Mouse (Mus musculus): Measurements from ENCODE around the gene Crebbp. TPM values are rescaled to one million over a fixed set of nuclear protein-coding genes. Genes with fewer than 3 reads are reported as not detected.
"Not testable (repeated sequence)": the region's sequence is repeated elsewhere in the genome, so short reads cannot be mapped to it uniquely, and the experiment has no call there.

The Crebbp gene
- total and polyA plus RNA-seq, 3 experiments: 5.4 to 18.8 (median 14.7) TPM

DNA sequence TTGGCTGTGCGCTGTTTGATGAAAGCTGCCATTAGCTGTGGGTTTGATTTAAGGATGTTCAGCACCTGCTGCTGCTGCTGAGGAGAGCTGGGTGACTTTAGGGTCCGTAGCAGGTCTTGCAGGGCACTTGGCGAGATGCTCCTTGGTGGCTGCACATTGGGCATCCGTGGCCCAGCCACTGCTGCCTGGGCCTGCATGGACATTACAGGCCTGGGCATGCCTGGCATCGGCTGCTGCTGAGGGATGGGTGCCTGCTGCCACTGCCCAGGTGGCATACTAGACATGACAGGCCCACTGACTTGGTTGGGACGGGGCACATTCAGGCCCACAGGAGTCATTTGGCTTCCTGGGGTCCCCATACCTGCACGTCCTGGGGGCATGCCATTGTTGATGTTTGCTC is 128.7 kb downstream of the Crebbp start:
- no peak for TF ChIP-seq HCFC1 (IDR thresholded peaks at IDR 0.05; ENCODE audit: low read depth, low read length)
- no peak for TF ChIP-seq GABPA (IDR thresholded peaks at IDR 0.05; ENCODE audit: insufficient replicate concordance, low read depth, low read length)
- TF ChIP-seq RAD21 (IDR thresholded peaks at IDR 0.05; ENCODE audit: low read depth, low read length): no peak
- TF ChIP-seq EP300 (IDR thresholded peaks at IDR 0.05; ENCODE audit: low read length): no peak
- no peak for TF ChIP-seq POLR2AphosphoS2 (IDR thresholded peaks at IDR 0.05; ENCODE audit: low read depth, low read length)
- no peak for TF ChIP-seq MAX (IDR thresholded peaks at IDR 0.05; ENCODE audit: low read length)
- Histone ChIP-seq H3K9ac (ENCODE audit: insufficient read depth, low read depth) (no peak overlapping the region), H3K79me2 (replicated peaks; ENCODE audit: control insufficient read depth, extremely low read depth, insufficient read depth, poor library complexity, severe bottlenecking) (no peaks in the 10 kb centered on the region), H3K4me3 (replicated peaks in 1 of 3; ENCODE audit: low read depth in 2 of 3, low read length in 2 of 3, poor library complexity in 1 of 3) (no peak overlapping the region), H3K27me3 (replicated peaks) (no peaks in the 10 kb centered on the region), H3K27ac (ENCODE audit: insufficient read depth, low read depth) (no peak overlapping the region), H3K9me3 (replicated peaks; ENCODE audit: low read length) (no peaks in the 10 kb centered on the region), H3K4me2 (ENCODE audit: insufficient read depth, low read depth, poor library complexity, severe bottlenecking) (no peak overlapping the region), H3K36me3 (replicated peaks in 1 of 2; ENCODE audit: control insufficient read depth in 1 of 2, insufficient read depth in 1 of 2, low read length in 1 of 2) (peaks cover 56 to 76% of the 10 kb centered on the region in 2 experiments), H3K4me1 (ENCODE audit: control insufficient read depth in 1 of 2, insufficient read depth in 2 of 2) (peaks cover 0 to 22% of the 10 kb centered on the region in 2 experiments; a peak in 2 of 4 replicates)
- no peak for DNase-seq (ENCODE audit: extremely low read depth)
- in situ Hi-C loops (cut with MboI; ENCODE audit: low pct_ligation_motif_present, low pct_unique_long_range_greater_than_20kb, low sequenced_read_pairs): no loop called here
- dilution Hi-C loops (cut with MboI; ENCODE audit: extremely low pct_ligation_motif_present, extremely low pct_unique_long_range_greater_than_20kb, low sequenced_read_pairs): no loop called here

GRCm38 (mm10) chr16:4080419-4080818 is 133.4 kb downstream of the Crebbp start:
- DNase-seq (ENCODE audit: extremely low read depth); H3K4me3 ChIP-seq (replicated peaks in 1 of 3; ENCODE audit: low read depth in 2 of 3, low read length in 2 of 3, poor library complexity in 1 of 3); in situ Hi-C loops (cut with MboI; ENCODE audit: low pct_ligation_motif_present, low pct_unique_long_range_greater_than_20kb, low sequenced_read_pairs); H3K27ac ChIP-seq (ENCODE audit: insufficient read depth, low read depth); dilution Hi-C loops (cut with MboI; ENCODE audit: extremely low pct_ligation_motif_present, extremely low pct_unique_long_range_greater_than_20kb, low sequenced_read_pairs); H3K9me3 ChIP-seq (replicated peaks; ENCODE audit: low read length); H3K4me2 ChIP-seq (ENCODE audit: insufficient read depth, low read depth, poor library complexity, severe bottlenecking); H3K9ac ChIP-seq (ENCODE audit: insufficient read depth, low read depth); H3K27me3 ChIP-seq (replicated peaks): not testable (repeated sequence)
- peaks cover 24 to 34% of the 10 kb centered on the region in 2 experiments for H3K36me3 ChIP-seq (replicated peaks in 1 of 2; ENCODE audit: control insufficient read depth in 1 of 2, insufficient read depth in 1 of 2, low read length in 1 of 2)
- H3K79me2 ChIP-seq (replicated peaks; ENCODE audit: control insufficient read depth, extremely low read depth, insufficient read depth, poor library complexity, severe bottlenecking): peaks cover 21% of the 10 kb centered on the region
- peaks cover 8 to 52% of the 10 kb centered on the region in 2 experiments for H3K4me1 ChIP-seq (ENCODE audit: control insufficient read depth in 1 of 2, insufficient read depth in 2 of 2)

DNA sequence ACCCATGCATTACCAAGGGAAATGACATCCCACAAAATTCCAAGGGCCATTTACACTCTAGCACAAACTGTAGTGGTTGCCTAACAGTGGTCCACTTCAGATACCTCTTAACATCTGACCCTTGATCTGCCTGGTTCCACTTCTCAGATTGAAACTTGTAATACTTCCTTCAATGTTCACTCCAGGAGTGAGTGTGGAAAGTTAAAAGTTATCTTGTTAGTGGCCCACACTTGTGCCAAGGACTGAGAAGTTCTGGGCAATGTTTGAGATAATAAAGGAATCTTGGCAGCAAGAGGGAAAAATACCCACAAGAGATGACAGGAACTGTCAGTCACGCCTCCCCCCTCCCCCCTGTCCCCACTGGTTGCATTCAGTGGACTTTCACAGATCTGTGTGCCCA is 134.1 kb downstream of the Crebbp start:
- dilution Hi-C loops (cut with MboI; ENCODE audit: extremely low pct_ligation_motif_present, extremely low pct_unique_long_range_greater_than_20kb, low sequenced_read_pairs) (no loop called here), in situ Hi-C loops (cut with MboI; ENCODE audit: low pct_ligation_motif_present, low pct_unique_long_range_greater_than_20kb, low sequenced_read_pairs) (no loop called here)
- Histone ChIP-seq H3K4me3 (replicated peaks in 1 of 3; ENCODE audit: low read depth in 2 of 3, low read length in 2 of 3, poor library complexity in 1 of 3) (no peak overlapping the region), H3K4me2 (ENCODE audit: insufficient read depth, low read depth, poor library complexity, severe bottlenecking) (no peak overlapping the region), H3K9ac (ENCODE audit: insufficient read depth, low read depth) (no peak overlapping the region), H3K27ac (ENCODE audit: insufficient read depth, low read depth) (no peak overlapping the region), H3K27me3 (replicated peaks) (no peaks in the 10 kb centered on the region), H3K79me2 (replicated peaks; ENCODE audit: control insufficient read depth, extremely low read depth, insufficient read depth, poor library complexity, severe bottlenecking) (peaks cover 28% of the 10 kb centered on the region), H3K9me3 (replicated peaks; ENCODE audit: low read length) (no peaks in the 10 kb centered on the region), H3K36me3 (replicated peaks in 1 of 2; ENCODE audit: control insufficient read depth in 1 of 2, insufficient read depth in 1 of 2, low read length in 1 of 2) (peaks cover 16 to 31% of the 10 kb centered on the region in 2 experiments), H3K4me1 (ENCODE audit: control insufficient read depth in 1 of 2, insufficient read depth in 2 of 2) (peaks cover 12 to 60% of the 10 kb centered on the region in 2 experiments)
- DNase-seq (ENCODE audit: extremely low read depth): no peak
- no peak for TF ChIP-seq NRF1 (IDR thresholded peaks at IDR 0.05; ENCODE audit: low read depth, low read length)
- TF ChIP-seq RAD21 (IDR thresholded peaks at IDR 0.05; ENCODE audit: low read depth, low read length): no peak
- no peak for TF ChIP-seq IRF4 (IDR thresholded peaks at IDR 0.05; ENCODE audit: low read depth, low read length)
- no peak for TF ChIP-seq ELF1 (IDR thresholded peaks at IDR 0.05; ENCODE audit: low read depth, low read length)
- 0 out of 2 replicates have a peak, but pooled peaks have one; percentile 25 for TF ChIP-seq POLR2AphosphoS2 (IDR thresholded peaks at IDR 0.05; ENCODE audit: low read depth, low read length)
- TF ChIP-seq POLR2A (IDR thresholded peaks at IDR 0.05; ENCODE audit: low read depth, low read length): 0 out of 2 replicates have a peak, but pooled peaks have one; percentile 13
- no peak for TF ChIP-seq CHD2 (IDR thresholded peaks at IDR 0.05; ENCODE audit: low read length)

Data from CH12.LX (cell line).